Mouse (Mus musculus): ENCODE results near the gene Pten. TPM values are rescaled to one million over a fixed set of nuclear protein-coding genes. Genes with fewer than 3 reads are reported as not detected.

The Pten gene
- polyA plus RNA-seq, 1 experiment from 2014 or later: 13.7 TPM

DNA sequence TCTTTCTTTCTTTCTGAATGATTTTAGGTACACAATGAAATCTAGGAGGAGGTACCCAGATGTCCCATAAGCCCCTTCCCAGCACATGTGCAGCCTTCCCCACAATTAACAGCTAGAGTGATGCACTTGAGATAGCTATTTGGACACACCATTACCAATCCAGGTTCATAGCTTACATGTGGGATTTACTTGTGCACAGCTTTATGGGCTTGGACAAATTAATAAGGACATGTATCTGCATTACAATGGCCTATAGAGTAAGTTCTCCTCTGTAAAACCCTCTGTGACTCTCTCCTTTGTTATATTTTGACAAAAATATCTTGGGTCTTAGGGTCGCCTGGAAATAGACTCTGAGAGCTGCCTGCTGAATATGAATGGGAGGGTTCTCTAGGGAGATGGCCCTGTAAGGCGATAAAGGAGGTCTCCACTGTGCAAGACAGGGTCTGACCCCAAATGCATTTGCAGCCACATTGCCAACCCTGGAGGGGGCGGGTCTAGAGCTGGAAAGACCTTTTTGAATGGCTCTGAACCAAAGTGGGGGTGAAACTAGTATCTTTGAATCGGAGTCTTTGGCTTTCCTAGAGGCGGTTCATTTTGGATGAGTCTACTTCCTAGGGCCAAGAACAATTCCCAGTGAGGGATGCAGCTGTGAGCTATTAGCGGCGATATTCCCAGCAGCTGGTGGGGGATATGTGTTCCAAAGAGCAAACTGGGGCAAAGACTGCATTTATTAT is 116.8 kb downstream of the Pten start:
- H3K27ac ChIP-seq (replicated peaks): no peak overlapping the region

More for the DNA sequence above, 116.8 kb downstream of the Pten start:
- Histone ChIP-seq H3K4me3 (no peak overlapping the region), H3K4me2 (replicated peaks) (no peak overlapping the region), H3K9me3 (no peaks in the 10 kb centered on the region), H3K4me1 (no peaks in the 10 kb centered on the region; the same call in 1 of the 2 replicates), H3K27me3 (no peaks in the 10 kb centered on the region), H3K36me3 (no peaks in the 10 kb centered on the region), H3K9ac (replicated peaks) (no peak overlapping the region)
- ATAC-seq (ENCODE audit: low FRiP score, low read depth): peak; percentile 92
- 23% methylated on average over 7 of the region's 7 CpGs for WGBS

Other genes with a start within 250 kb of the Pten start
- gene Papss2, start 161.7 kb upstream of the Pten start, polyA plus RNA-seq (2016; fragmentation: Nextera tagmentation; extraction: Ambion mirVana): 1.9 and 3.6 TPM in 2 replicates
- 99.3 and 102 TPM in 2 replicates for gene Atad1, start 17.7 kb upstream of the Pten start, polyA plus RNA-seq (2016; fragmentation: Nextera tagmentation; extraction: Ambion mirVana)

Measured in midbrain, embryonic 12.5 days (tissue).